Mouse (Mus musculus) brown adipose tissue, adult 24 weeks (tissue): ENCODE data around the gene Pou2f1. TPM values are rescaled to one million over a fixed set of nuclear protein-coding genes. Genes with fewer than 3 reads are reported as not detected.

Source experiments
- H3K27ac ChIP-seq: fragments of 200-500 bp; replicated peaks from 2 replicates; pipeline ENCODE4 v1.5.1; 2012; ENCODE audit warnings: low read depth, mild to moderate bottlenecking, low read length
- H3K4me1 ChIP-seq: fragments of 200-500 bp; 2 replicates; pipeline ENCODE4 v1.6.1; 2012; ENCODE audit warnings: low read length, mixed read lengths; ENCODE audit not compliant: control insufficient read depth, insufficient read depth, insufficient read length
- H3K4me3 ChIP-seq: fragments of 200-500 bp; 2 replicates; pipeline ENCODE4 v1.5.1; 2012; ENCODE audit warnings: low read depth, mild to moderate bottlenecking, low read length, moderate library complexity; ENCODE audit not compliant: insufficient read depth
- polyA plus RNA-seq: library from polyadenylated mRNA; stranded (reverse); fragments of >200 nt; gene quantifications from 2 replicates; pipeline ENCODE4 v1.2.4, GENCODE M21; 2012; ENCODE audit not compliant: missing spikeins, insufficient read depth, insufficient read length

Gene Pou2f1
- polyA plus RNA-seq, 1 experiment, result 4.0 TPM

- peak overlapping the region; percentile 30 for H3K27ac ChIP-seq
- peaks cover 23% of the 10 kb centered on the region for H3K4me1 ChIP-seq
- H3K4me3 ChIP-seq, result no peak overlapping the region
Observed at GRCm38 (mm10) chr1:165837546-165837945, 164.9 kb downstream of the Pou2f1 start.

DNA sequence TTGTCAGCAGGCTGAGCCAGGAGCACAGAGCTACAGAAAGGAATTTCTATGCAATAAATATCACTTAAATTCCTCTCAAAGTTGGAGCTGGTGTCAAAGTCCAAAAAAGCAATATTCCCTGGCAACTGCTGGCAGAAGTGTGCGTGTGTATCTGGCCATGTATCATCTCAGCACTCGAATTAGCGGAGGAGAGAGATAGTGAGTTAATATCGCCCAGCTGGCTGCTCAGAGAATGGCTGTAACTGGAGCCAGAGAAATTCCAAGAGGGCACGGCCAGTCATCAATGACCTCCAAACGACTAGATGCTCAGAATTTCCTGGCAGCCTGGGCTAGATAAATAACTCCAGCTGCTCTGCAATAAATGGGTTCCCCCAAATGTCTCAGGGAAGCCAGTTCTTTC lies 166.0 kb downstream of the Pou2f1 start:
- Histone ChIP-seq H3K4me1 (peaks cover 18% of the 10 kb centered on the region), H3K27ac (peak overlapping the region; percentile 30), H3K4me3 (no peak overlapping the region; the same call in 1 of the 2 replicates)

- H3K4me3 ChIP-seq, result peak overlapping the region; percentile 26; the same call in 1 of the 2 replicates
- peaks cover 18% of the 10 kb centered on the region for H3K4me1 ChIP-seq
- H3K27ac ChIP-seq, result 0 out of 2 replicates have a peak overlapping the region, but pooled peaks have one; percentile 1
Observed at GRCm38 (mm10) chr1:165834633-165834975, 167.9 kb downstream of the Pou2f1 start.

DNA sequence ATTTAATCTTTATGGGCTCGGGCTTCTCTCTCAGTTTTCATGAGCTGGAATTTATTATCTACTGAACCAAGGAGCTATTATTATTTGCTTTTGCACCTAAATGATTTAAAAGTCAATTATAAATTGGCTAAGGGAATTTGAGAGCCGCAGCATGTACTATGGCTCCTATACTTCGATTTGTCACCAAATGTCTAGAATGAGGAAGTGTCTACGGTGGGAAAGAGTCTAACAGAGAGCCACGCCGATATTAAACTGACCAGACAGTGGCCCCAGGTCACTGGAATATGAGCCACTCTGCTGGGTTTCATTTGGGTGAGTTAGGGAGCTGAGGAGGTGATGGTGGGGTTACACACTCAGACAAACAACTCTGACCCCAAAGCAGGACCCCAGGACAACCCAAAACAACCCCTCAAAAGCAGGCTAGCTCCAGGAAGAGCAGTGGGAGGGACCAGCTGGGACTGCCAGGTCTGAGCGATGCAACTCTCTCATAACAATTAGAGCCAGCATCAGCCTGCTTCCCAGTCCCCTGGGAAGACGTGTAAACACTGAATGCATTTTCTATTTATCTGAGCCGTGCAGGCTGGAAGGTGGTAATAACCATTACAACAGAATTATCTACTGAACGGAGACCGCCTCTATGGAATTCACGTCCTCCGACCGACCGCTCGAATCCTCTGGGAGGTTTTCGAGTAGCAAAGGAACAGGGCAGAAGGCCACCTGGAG lies 168.4 kb downstream of the Pou2f1 start:
- Histone ChIP-seq H3K4me1 (peaks cover 15% of the 10 kb centered on the region), H3K4me3 (peak overlapping the region; percentile 26; the same call in 1 of the 2 replicates), H3K27ac (peak overlapping the region; percentile 69)

- H3K4me1 ChIP-seq, result peaks cover 12% of the 10 kb centered on the region
- no peak overlapping the region for H3K4me3 ChIP-seq
- H3K27ac ChIP-seq, result no peak overlapping the region
Observed at GRCm38 (mm10) chr1:165833244-165833643, 169.2 kb downstream of the Pou2f1 start.

GRCm38 (mm10) chr1:165829890-165830289 lies 172.6 kb downstream of the Pou2f1 start:
- Histone ChIP-seq H3K4me3 (no peak overlapping the region), H3K27ac (no peak overlapping the region), H3K4me1 (peaks cover 6% of the 10 kb centered on the region; the same call in 1 of the 2 replicates)

DNA sequence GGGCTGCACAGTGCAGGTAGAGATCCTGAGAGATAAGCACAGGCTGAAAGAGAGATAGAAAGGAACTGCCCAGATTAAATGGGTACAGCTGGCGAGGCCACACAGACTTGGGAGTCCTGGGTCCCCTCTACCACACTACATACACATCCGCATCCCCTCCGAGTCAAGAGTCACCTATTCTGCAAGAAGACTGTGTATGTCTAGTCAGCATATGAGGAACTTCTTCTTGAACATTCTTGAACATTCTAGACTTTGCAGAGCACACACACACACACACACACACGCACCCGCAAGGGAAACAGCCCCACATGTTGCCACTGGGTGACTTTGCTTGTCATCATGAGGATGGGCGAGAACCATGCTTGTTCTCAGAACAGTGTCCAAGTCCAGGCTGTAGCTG lies 173.9 kb downstream of the Pou2f1 start:
- H3K27ac ChIP-seq, result no peak overlapping the region
- H3K4me1 ChIP-seq, result peaks cover 3% of the 10 kb centered on the region; the same call in 1 of the 2 replicates
- H3K4me3 ChIP-seq, result no peak overlapping the region

- Histone ChIP-seq H3K4me3 (no peak overlapping the region), H3K27ac (no peak overlapping the region), H3K4me1 (peaks cover 3% of the 10 kb centered on the region; the same call in 1 of the 2 replicates)
Observed at GRCm38 (mm10) chr1:165828173-165828572, 174.3 kb downstream of the Pou2f1 start.

DNA sequence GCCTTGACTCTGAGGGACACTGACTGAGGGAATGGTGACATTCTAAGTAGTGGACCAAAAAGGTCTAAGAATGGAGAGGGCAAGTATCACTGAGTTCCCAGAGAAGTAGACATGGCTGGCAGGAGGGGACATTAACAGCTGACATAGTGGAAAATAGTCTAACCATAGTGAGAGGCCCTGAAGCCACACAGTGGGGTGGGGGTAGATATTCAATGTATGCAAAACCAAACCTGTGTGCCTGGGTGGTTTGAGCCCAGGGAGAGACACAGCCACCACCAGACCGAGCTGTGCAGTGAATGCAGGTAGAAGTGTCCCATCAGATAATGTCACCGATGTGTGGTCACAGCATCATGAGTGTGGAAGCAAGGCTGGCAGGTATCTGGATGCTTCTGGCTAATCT lies 180.4 kb downstream of the Pou2f1 start:
- Histone ChIP-seq H3K27ac (no peak overlapping the region), H3K4me1 (peaks cover 30% of the 10 kb centered on the region), H3K4me3 (no peak overlapping the region)

DNA sequence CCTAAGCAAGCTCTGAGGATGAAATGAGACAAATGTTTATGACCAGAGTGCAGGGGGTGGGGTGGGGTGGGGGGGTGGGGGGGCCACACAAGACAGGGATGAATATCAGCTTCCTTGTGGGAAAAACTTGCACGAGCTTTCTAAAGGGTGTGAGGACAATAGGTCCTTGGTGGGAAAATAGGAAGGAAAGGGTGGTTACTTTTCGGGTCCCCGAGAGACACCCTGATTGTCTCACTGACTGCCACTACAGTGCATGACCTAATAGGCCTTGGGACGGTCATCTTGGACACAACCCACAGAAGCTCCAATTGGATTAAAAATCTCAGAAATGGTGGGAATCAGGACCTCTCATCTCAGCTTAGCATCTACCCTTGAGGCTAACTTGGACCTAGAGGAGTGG lies 183.3 kb downstream of the Pou2f1 start:
- Histone ChIP-seq H3K27ac (peak overlapping the region; percentile 89), H3K4me3 (no peak overlapping the region), H3K4me1 (peaks cover 36% of the 10 kb centered on the region)

- Histone ChIP-seq H3K4me3 (no peak overlapping the region), H3K4me1 (peaks cover 38% of the 10 kb centered on the region), H3K27ac (peak overlapping the region; percentile 84)
Observed at GRCm38 (mm10) chr1:165818145-165818860, 184.2 kb downstream of the Pou2f1 start.

DNA sequence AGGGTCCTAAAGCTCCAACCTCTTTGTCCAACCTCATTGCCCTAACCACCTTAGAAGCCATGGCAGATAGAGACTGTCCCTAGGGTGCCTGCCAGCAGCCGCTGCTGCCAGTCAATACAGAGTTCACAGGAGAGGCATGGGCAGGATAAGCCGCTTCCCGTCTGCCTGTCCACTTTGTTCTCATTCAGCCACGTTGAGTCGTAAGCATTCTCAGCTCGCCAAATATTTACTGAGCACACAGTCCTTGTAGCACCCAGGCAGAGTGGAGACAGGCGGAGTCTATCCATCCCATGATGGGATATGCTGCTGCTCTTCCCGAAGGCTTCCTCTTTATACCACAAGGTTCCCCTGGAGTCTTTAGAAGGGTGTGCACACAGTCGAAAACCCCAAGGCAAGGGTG lies 185.2 kb downstream of the Pou2f1 start:
- H3K4me3 ChIP-seq, result no peak overlapping the region
- peaks cover 38% of the 10 kb centered on the region for H3K4me1 ChIP-seq
- peak overlapping the region; percentile 84 for H3K27ac ChIP-seq

- Histone ChIP-seq H3K4me1 (peaks cover 38% of the 10 kb centered on the region), H3K27ac (no peak overlapping the region), H3K4me3 (no peak overlapping the region)
Observed at GRCm38 (mm10) chr1:165816391-165816790, 186.1 kb downstream of the Pou2f1 start.
